Mouse (Mus musculus) left cerebral cortex, adult 9 months (tissue): ENCODE data around the gene Mrpl10.

Experiments used
- DNase-seq, 2 experiments: peaks; one replicate each; pipeline ENCODE4 v3.0.0; 2022; ENCODE audit warnings: low spot score in 2 of 2

Mrpl10 gene

GRCm38 (mm10) chr11:97041022-97041899, at the start of gene Mrpl10, which contains the start of gene Lrrc46:
Gene Mrpl10 (plus strand): TSS chr11:97041560.
Gene Lrrc46 (minus strand): TSS chr11:97041407.
- peak in 1 of 2 experiments; percentile 81 for DNase-seq

GRCm38 (mm10) chr11:96992722-96993311, 48.5 kb upstream of the Mrpl10 start:
- no peak for DNase-seq

- no peak for DNase-seq
Measured at GRCm38 (mm10) chr11:96995031-96995430, 46.3 kb upstream of the Mrpl10 start.

- DNase-seq = no peak
Measured at GRCm38 (mm10) chr11:96995836-96996772, 45.3 kb upstream of the Mrpl10 start.

- DNase-seq = no peak
Measured at GRCm38 (mm10) chr11:96996773-96997379, 44.5 kb upstream of the Mrpl10 start.

GRCm38 (mm10) chr11:96997380-96997956, 43.9 kb upstream of the Mrpl10 start:
- no peak for DNase-seq

- DNase-seq = no peak
Measured at GRCm38 (mm10) chr11:97003170-97003569, 38.2 kb upstream of the Mrpl10 start.

- DNase-seq = no peak
Measured at GRCm38 (mm10) chr11:97007093-97007794, 34.1 kb upstream of the Mrpl10 start.

GRCm38 (mm10) chr11:97009198-97009790, 32.1 kb upstream of the Mrpl10 start:
- no peak for DNase-seq

- no peak for DNase-seq
Measured at GRCm38 (mm10) chr11:97013121-97013670, 28.2 kb upstream of the Mrpl10 start, which contains the start of gene Sp6. Gene Sp6 (plus strand): TSS chr11:97013394.

GRCm38 (mm10) chr11:97017696-97018582, 23.4 kb upstream of the Mrpl10 start:
- no peak for DNase-seq

GRCm38 (mm10) chr11:97018583-97019344, 22.6 kb upstream of the Mrpl10 start:
- no peak for DNase-seq

- DNase-seq = no peak
Measured at GRCm38 (mm10) chr11:97019345-97019708, 22.0 kb upstream of the Mrpl10 start.

GRCm38 (mm10) chr11:97021121-97021765, 20.1 kb upstream of the Mrpl10 start:
- no peak for DNase-seq

GRCm38 (mm10) chr11:97021873-97022484, 19.4 kb upstream of the Mrpl10 start:
- DNase-seq = peak in 1 of 2 experiments; percentile 64

GRCm38 (mm10) chr11:97024977-97025376, 16.4 kb upstream of the Mrpl10 start:
- no peak for DNase-seq
